Mouse (Mus musculus): ENCODE data around the gene Supt6. TPM values are rescaled to one million over a fixed set of nuclear protein-coding genes. Genes with fewer than 3 reads are reported as not detected.
"Not testable (repeated sequence)": the region's sequence is repeated elsewhere in the genome, so short reads cannot be mapped to it uniquely, and the experiment has no call there.

The Supt6 gene
- total RNA-seq (2015) (28.3 and 28.7 TPM in 2 replicates), total RNA-seq (2017) (27.2 and 36.4 TPM in 2 replicates)

DNA sequence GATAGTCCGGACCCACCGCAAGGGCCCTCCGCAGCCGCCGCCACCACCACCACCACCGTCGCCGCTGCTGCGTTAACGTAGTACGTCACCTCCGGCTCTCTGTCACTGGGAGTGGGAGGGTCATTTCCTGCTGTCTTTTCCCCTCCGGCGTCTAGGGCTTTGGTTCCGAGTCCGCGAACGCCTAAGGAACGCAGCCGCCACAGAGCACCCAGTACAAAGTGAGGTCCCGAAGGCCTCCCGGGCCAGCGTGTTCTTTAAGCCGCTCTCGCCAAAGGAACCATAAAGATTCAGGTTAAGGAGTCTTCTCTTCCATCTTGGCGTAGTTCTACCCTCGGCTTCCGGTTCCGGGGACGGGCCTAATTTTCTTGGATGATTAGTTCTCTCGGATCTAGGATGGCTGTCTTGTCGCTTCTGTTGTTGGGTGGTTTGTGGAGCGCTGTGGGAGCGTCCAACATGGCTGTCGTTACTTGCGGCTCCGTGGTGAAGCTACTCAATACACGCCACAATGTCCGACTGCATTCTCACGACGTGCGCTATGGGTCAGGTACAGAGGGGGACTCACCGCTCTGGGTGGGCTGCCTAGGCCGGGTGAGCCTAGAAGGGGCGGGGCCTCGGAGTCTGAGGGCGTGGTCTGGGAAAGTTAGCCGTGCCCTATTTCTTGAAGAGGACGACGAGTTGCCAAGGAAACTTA lies at the start of gene Supt6, which contains the start of gene Sdf2:
Supt6 (minus strand) TSS at position 361 of the 691 bp plus-strand sequence.
Sdf2 (plus strand) TSS at position 120 of the 691 bp plus-strand sequence.
- ATAC-seq (ENCODE audit: poor library complexity, severe bottlenecking), result peak; percentile 95

- ATAC-seq (ENCODE audit: poor library complexity, severe bottlenecking), result no peak
Measured at GRCm38 (mm10) chr11:78294585-78294984, 48.8 kb upstream of the Supt6 start.

DNA sequence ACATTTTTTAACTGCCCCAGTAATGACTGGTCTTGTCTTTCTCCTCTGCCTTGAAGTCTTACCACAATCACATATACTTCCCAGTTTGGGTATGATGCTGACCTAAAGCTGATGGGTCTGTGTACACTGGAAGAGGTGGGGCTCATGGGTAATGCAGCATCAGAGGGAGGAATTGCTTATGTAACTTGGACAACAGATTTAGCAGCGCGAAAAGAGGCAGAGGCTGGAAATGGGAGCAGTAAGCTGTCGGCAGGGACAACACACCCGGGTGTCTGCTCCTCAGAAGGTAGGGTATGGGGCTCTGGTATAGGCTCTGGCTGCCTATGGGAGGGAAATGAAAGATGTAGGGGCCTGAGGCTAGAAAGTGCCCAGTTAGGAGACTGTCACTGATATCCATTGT lies 44.9 kb upstream of the Supt6 start, which contains the start of gene BC030499:
BC030499 (plus strand) TSS at position 188 of the 400 bp plus-strand sequence.
- ATAC-seq (ENCODE audit: poor library complexity, severe bottlenecking), result no peak

- ATAC-seq (ENCODE audit: poor library complexity, severe bottlenecking), result no peak
Measured at GRCm38 (mm10) chr11:78289146-78289763, 43.5 kb upstream of the Supt6 start.

DNA sequence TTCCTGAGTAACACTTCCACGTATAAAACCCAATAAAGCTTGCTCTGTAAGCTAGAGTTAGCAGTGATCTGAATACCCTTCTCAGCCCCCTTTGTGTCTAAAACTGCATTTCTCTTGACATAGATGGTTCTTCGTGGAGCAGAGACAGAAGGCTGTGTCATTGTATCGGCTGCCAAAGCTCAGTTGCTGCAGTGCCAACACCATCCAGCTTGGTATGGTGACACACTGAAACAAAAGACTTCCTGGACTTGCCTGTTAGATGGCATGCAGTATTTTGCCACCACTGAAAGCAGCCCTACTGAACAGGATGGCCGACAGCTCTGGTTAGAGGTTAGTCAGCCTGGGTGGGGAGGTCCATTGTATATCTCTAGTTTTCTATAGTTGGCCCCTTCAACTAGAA lies 33.8 kb upstream of the Supt6 start:
- no peak for ATAC-seq (ENCODE audit: poor library complexity, severe bottlenecking)

DNA sequence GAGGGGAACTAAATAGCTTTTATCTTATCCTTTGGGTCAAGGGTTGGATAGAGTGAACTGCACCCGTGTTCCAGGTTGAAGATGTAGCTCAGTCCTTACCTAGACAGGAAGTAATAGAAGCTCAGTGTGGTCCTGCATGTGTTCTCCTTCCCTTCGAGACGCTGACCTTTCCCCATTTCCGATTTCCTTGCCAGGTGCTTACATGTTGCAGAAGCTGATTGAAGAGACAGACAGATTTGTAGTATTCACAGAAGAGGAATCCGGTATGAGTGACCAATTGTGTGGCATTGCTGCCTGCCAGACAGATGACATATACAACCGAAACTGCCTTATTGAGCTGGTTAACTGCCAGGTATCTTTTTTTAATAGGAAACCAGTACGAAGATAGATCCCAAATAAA lies 33.1 kb upstream of the Supt6 start:
- ATAC-seq (ENCODE audit: poor library complexity, severe bottlenecking), result no peak

DNA sequence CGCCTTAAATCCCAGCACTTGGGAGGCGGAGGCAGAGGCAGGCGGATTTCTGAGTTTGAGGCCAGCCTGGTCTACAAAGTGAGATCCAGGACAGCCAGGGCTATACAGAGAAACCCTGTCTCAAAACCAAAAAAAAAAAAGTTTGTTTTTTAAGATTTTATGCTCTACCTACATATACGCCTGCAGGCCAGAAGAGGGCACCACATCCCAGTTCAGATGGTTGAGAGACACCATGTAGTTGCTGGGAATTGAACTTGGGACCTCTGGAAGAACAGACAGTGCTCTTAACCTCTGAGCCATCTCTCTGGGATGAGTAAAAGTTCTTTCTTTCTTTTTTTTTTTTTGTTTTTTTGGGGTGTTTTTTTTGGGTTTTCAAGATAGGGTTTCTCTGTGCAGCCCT lies 30.4 kb upstream of the Supt6 start:
- ATAC-seq (ENCODE audit: poor library complexity, severe bottlenecking), result not testable (repeated sequence)

- no peak for ATAC-seq (ENCODE audit: poor library complexity, severe bottlenecking)
Measured at GRCm38 (mm10) chr11:78275596-78275995, 29.8 kb upstream of the Supt6 start.

GRCm38 (mm10) chr11:78271986-78272385 lies 26.2 kb upstream of the Supt6 start:
- ATAC-seq (ENCODE audit: poor library complexity, severe bottlenecking), result no peak

- ATAC-seq (ENCODE audit: poor library complexity, severe bottlenecking), result no peak
Measured at GRCm38 (mm10) chr11:78265571-78265970, 19.8 kb upstream of the Supt6 start.

GRCm38 (mm10) chr11:78262550-78262949 lies 16.8 kb upstream of the Supt6 start:
- ATAC-seq (ENCODE audit: poor library complexity, severe bottlenecking), result peak; percentile 46

DNA sequence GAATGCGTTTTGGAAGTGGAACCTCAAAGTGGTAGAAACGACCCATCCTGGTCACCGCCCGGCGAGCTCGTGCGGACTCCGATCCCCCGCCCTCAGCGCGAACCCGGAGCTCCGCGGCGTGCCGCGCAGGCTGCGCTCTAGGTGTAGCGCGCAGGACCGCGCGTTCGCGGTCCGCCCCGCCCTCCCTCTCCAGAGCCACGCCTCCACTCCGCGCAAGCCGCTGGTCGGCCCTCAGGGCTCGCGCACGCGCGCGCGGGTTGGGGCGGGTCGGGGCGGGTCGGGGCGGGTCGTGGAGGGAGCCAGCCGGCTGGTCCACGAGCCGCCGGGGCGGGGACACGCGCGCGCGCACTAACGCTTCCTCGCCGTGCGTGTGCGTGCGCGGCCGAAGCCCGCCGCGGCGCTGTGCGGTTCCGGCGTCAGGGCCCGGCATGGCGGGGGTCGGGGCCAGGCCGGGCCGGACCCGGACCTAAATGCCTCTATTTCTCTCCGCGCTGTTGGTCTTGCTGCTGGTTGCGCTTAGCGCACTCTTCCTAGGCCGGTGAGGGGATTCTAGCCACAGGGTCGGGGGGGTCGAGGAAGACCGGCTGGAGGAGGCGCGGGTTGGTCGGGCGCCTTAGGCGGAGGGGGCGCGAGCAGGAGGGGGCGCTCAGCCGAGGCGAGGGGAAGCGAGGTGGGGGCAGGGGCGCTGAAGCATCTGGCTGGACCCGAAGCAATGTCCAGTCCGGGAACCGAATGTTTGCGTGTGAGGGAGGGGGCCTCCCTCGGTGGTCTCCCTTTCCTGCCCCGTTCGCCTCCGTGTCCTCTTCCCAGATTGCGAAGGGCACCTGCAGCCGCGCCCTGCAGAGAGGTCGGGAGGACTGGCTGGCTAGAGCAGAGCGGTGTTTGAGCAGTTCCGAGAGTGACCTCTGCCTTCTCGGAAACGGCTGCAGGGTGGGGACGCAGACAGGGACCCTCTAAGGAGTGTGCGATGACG lies 15.9 kb upstream of the Supt6 start, which contains the start of gene 2610507B11Rik:
2610507B11Rik (plus strand) TSS at position 373 of the 973 bp plus-strand sequence.
- ATAC-seq (ENCODE audit: poor library complexity, severe bottlenecking), result peak; percentile 97

DNA sequence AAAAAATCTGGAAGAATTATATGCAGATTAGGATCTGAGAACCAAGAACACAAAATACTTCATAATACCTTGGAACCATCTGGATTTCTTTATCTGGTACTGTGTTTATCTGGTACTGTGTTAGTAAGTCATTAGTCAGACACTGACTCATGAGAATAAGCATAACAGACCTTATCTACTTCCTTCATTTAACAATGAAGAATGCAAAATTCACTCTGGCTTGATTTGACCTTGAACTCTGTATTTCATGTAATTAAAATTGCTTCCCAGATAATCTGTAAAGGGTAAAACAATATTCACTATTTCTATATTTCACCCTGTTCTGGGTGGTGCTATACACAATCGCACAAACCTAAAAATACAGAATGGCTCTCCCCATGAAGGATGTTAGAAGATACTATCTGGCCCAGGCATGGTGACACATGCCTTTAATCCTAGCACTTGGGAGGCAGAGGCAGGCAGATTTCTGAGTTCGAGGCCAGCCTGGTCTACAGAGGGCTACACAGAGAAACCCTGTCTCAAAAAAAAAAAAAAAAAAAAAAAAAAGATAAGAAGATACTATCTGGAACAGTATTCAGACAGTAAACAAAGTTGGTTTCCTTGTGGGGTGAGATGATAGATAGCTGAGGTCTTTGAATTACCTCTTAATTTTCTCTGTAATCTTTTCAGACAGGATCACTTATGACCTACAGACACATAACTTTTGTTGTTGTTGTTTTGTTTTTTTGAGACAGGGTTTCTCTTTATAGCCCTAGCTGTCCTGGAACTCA lies 14.9 kb upstream of the Supt6 start:
- no peak for ATAC-seq (ENCODE audit: poor library complexity, severe bottlenecking)

GRCm38 (mm10) chr11:78256618-78257017 lies 10.8 kb upstream of the Supt6 start:
- ATAC-seq (ENCODE audit: poor library complexity, severe bottlenecking), result no peak

- no peak for ATAC-seq (ENCODE audit: poor library complexity, severe bottlenecking)
Measured at GRCm38 (mm10) chr11:78247727-78248140, 1.9 kb upstream of the Supt6 start.

- ATAC-seq (ENCODE audit: poor library complexity, severe bottlenecking), result no peak
Measured at GRCm38 (mm10) chr11:78247012-78247348, 1.2 kb upstream of the Supt6 start.

DNA sequence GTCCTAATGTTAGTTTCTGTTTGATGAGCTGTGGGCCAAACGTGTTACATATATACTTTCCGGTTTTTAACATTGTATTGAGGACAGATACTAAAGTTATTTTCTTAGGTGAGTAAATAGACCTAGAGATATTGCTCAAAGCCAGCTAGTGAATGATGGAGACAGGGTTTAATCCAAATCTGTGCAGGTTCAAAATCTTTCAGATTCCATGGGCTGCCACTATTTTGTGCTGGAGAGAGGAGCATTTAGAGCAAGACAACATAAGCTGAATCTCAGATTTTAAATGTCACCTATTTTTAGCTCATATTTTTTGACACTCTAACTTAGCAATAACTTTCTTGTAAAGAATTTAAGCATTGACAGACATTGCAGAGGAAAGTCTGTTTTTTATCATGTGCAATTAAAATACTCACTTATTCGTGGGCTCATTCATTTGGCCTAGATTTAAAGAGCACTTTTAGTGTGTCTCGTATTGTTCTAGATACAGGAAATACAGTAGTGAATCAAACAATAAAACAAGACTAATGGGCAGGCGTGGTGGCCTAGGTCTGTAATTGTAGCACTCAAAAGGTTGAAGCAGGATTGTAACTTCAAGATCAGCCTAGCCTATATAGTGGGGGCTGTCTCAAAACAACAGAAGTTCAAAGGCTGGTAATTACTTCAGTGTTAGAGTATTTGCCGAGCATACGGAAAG lies 678 bp upstream of the Supt6 start:
- ATAC-seq (ENCODE audit: poor library complexity, severe bottlenecking), result no peak

DNA sequence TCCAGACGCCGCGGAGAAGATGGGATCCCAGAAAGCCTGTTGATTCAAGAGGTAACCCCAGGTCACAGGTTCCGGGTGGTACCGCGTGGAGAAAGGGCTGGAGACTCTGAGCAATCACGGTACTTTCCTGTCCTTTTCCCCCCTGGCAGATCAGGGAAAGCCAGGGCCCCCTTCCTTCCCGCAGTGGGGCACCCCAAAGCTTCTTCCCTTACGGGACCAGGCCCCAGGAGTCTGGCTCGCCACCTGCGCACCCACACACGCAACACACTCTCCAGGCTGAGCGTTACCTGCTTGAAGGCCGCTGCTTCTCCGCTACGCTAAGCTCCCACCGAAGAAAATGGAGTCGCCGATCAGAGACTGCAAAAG lies 543 bp downstream of the Supt6 start:
- no peak for ATAC-seq (ENCODE audit: poor library complexity, severe bottlenecking)

GRCm38 (mm10) chr11:78240193-78240857 lies 5.5 kb downstream of the Supt6 start:
- ATAC-seq (ENCODE audit: poor library complexity, severe bottlenecking), result no peak
